Mouse (Mus musculus): ENCODE data around the gene Pdcd7. TPM values are rescaled to one million over a fixed set of nuclear protein-coding genes. Genes with fewer than 3 reads are reported as not detected.

Pdcd7 gene
- total and polyA plus RNA-seq, 2 experiments from 2014 or later, result 11.0 to 16.4 TPM

DNA sequence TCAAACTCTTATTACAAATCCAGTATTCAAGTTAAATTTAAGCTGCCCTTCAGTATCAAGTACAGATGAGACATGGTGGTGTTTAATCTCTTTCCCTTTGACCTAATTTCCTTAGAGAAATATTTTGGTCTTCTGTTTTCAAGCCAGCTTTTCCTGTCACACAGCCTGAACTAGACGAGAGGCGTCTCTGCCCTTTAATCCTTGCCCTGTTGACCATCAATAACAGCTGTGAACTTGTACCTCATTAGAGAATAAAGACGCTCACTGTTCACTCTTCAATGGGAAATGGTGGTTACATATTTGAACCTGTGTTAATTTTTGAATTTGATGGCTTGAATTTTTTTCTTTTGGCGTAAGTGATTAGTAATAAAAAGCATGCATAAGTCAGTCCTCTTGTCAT lies 41.6 kb upstream of the Pdcd7 start:
- H3K27me3 ChIP-seq (ENCODE audit: insufficient read depth, low read length), result no peaks in the 10 kb centered on the region
- DNase-seq (ENCODE audit: low spot score) (no peak), ATAC-seq (ENCODE audit: low FRiP score) (no peak)
- H3K9ac ChIP-seq (replicated peaks; ENCODE audit: low read length, poor library complexity, severe bottlenecking), result no peak overlapping the region
- no peak overlapping the region for H3K27ac ChIP-seq (ENCODE audit: low read depth, low read length)
- H3K4me1 ChIP-seq (ENCODE audit: insufficient read depth, low read length), result no peaks in the 10 kb centered on the region
- H3K36me3 ChIP-seq (ENCODE audit: insufficient read depth, low read length), result peaks cover 38% of the 10 kb centered on the region
- H3K4me3 ChIP-seq (ENCODE audit: low read depth, low read length), result no peak overlapping the region
- no peak for TF ChIP-seq CTCF (IDR thresholded peaks at IDR 0.05)
- 83% methylated on average over 4 of the region's 4 CpGs for WGBS
- no peaks in the 10 kb centered on the region for H3K9me3 ChIP-seq (ENCODE audit: low read length)
- no peak overlapping the region for H3K4me2 ChIP-seq (ENCODE audit: low read depth, low read length, poor library complexity, severe bottlenecking)

DNA sequence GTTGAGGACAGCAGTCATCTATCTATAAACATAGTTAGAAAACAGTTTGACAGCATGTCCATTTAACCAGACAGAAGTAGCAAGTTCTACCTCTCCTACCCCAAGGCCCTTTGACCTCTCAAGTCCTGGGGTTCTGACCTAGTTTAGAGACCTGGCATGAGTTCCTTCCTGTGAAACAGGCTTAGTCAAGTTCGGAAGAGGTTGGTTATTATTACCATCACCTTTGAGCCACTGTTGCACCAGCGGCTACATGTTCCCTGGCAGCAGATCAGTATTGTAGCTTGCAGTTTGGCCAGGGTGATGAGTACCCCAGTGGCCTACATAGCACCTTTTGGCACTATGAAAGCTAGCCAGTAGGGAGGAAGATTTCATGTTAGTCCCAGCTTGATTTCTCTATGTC lies 39.2 kb upstream of the Pdcd7 start:
- DNase-seq (ENCODE audit: low spot score) (no peak), ATAC-seq (ENCODE audit: low FRiP score) (no peak)
- H3K4me1 ChIP-seq (ENCODE audit: insufficient read depth, low read length), result no peaks in the 10 kb centered on the region
- H3K4me2 ChIP-seq (ENCODE audit: low read depth, low read length, poor library complexity, severe bottlenecking), result no peak overlapping the region
- H3K9me3 ChIP-seq (ENCODE audit: low read length), result no peaks in the 10 kb centered on the region
- H3K4me3 ChIP-seq (ENCODE audit: low read depth, low read length), result no peak overlapping the region
- no peak for TF ChIP-seq CTCF (IDR thresholded peaks at IDR 0.05)
- H3K27me3 ChIP-seq (ENCODE audit: insufficient read depth, low read length), result no peaks in the 10 kb centered on the region
- no peak overlapping the region for H3K27ac ChIP-seq (ENCODE audit: low read depth, low read length)
- peaks cover 39% of the 10 kb centered on the region for H3K36me3 ChIP-seq (ENCODE audit: insufficient read depth, low read length)
- WGBS, result 98% methylated on average over 2 of the region's 2 CpGs
- no peak overlapping the region for H3K9ac ChIP-seq (replicated peaks; ENCODE audit: low read length, poor library complexity, severe bottlenecking)

- 81% methylated on average over 1 of the region's 1 CpGs for WGBS
- peaks cover 37% of the 10 kb centered on the region for H3K36me3 ChIP-seq (ENCODE audit: insufficient read depth, low read length)
- H3K27me3 ChIP-seq (ENCODE audit: insufficient read depth, low read length), result no peaks in the 10 kb centered on the region
- no peak overlapping the region for H3K9ac ChIP-seq (replicated peaks; ENCODE audit: low read length, poor library complexity, severe bottlenecking)
- no peak for TF ChIP-seq CTCF (IDR thresholded peaks at IDR 0.05)
- no peak for ATAC-seq (ENCODE audit: low FRiP score)
- no peak overlapping the region for H3K4me3 ChIP-seq (ENCODE audit: low read depth, low read length)
- H3K4me2 ChIP-seq (ENCODE audit: low read depth, low read length, poor library complexity, severe bottlenecking), result no peak overlapping the region
- DNase-seq (ENCODE audit: low spot score), result no peak
- no peaks in the 10 kb centered on the region for H3K9me3 ChIP-seq (ENCODE audit: low read length)
- H3K27ac ChIP-seq (ENCODE audit: low read depth, low read length), result no peak overlapping the region
- H3K4me1 ChIP-seq (ENCODE audit: insufficient read depth, low read length), result no peaks in the 10 kb centered on the region
Observed at GRCm38 (mm10) chr9:65308011-65308410, 37.9 kb upstream of the Pdcd7 start.

GRCm38 (mm10) chr9:65312669-65313357 lies 33.1 kb upstream of the Pdcd7 start:
- no peaks in the 10 kb centered on the region for H3K4me1 ChIP-seq (ENCODE audit: insufficient read depth, low read length)
- H3K4me3 ChIP-seq (ENCODE audit: low read depth, low read length), result no peak overlapping the region
- DNase-seq (ENCODE audit: low spot score), result no peak
- H3K9ac ChIP-seq (replicated peaks; ENCODE audit: low read length, poor library complexity, severe bottlenecking), result no peak overlapping the region
- H3K36me3 ChIP-seq (ENCODE audit: insufficient read depth, low read length), result peaks cover 43% of the 10 kb centered on the region
- H3K9me3 ChIP-seq (ENCODE audit: low read length), result no peaks in the 10 kb centered on the region
- H3K4me2 ChIP-seq (ENCODE audit: low read depth, low read length, poor library complexity, severe bottlenecking), result no peak overlapping the region
- no peak overlapping the region for H3K27ac ChIP-seq (ENCODE audit: low read depth, low read length)
- TF ChIP-seq CTCF (IDR thresholded peaks at IDR 0.05), result no peak
- 97% methylated on average over 4 of the region's 4 CpGs for WGBS
- ATAC-seq (ENCODE audit: low FRiP score), result no peak; the same call in 1 of the 2 replicates
- no peaks in the 10 kb centered on the region for H3K27me3 ChIP-seq (ENCODE audit: insufficient read depth, low read length)

GRCm38 (mm10) chr9:65313846-65314245 lies 32.1 kb upstream of the Pdcd7 start:
- ATAC-seq (ENCODE audit: low FRiP score) (no peak), DNase-seq (ENCODE audit: low spot score) (no peak)
- H3K9ac ChIP-seq (replicated peaks; ENCODE audit: low read length, poor library complexity, severe bottlenecking), result no peak overlapping the region
- WGBS, result 100% methylated on average over 1 of the region's 1 CpGs
- H3K36me3 ChIP-seq (ENCODE audit: insufficient read depth, low read length), result peaks cover 42% of the 10 kb centered on the region
- H3K27ac ChIP-seq (ENCODE audit: low read depth, low read length), result no peak overlapping the region
- no peaks in the 10 kb centered on the region for H3K4me1 ChIP-seq (ENCODE audit: insufficient read depth, low read length)
- no peak overlapping the region for H3K4me2 ChIP-seq (ENCODE audit: low read depth, low read length, poor library complexity, severe bottlenecking)
- H3K9me3 ChIP-seq (ENCODE audit: low read length), result no peaks in the 10 kb centered on the region
- TF ChIP-seq CTCF (IDR thresholded peaks at IDR 0.05), result no peak
- no peak overlapping the region for H3K4me3 ChIP-seq (ENCODE audit: low read depth, low read length)
- no peaks in the 10 kb centered on the region for H3K27me3 ChIP-seq (ENCODE audit: insufficient read depth, low read length)

GRCm38 (mm10) chr9:65322255-65322900 lies 23.5 kb upstream of the Pdcd7 start:
- Histone ChIP-seq H3K4me1 (ENCODE audit: insufficient read depth, low read length) (no peaks in the 10 kb centered on the region), H3K9ac (replicated peaks; ENCODE audit: low read length, poor library complexity, severe bottlenecking) (no peak overlapping the region), H3K4me2 (ENCODE audit: low read depth, low read length, poor library complexity, severe bottlenecking) (no peak overlapping the region), H3K27ac (ENCODE audit: low read depth, low read length) (no peak overlapping the region), H3K27me3 (ENCODE audit: insufficient read depth, low read length) (no peaks in the 10 kb centered on the region), H3K9me3 (ENCODE audit: low read length) (no peaks in the 10 kb centered on the region), H3K4me3 (ENCODE audit: low read depth, low read length) (no peak overlapping the region), H3K36me3 (ENCODE audit: insufficient read depth, low read length) (peaks cover 42% of the 10 kb centered on the region)
- no peak for ATAC-seq (ENCODE audit: low FRiP score)
- 91% methylated on average over 11 of the region's 11 CpGs for WGBS
- no peak for TF ChIP-seq CTCF (IDR thresholded peaks at IDR 0.05)
- DNase-seq (ENCODE audit: low spot score), result no peak

Measured in midbrain, postnatal 0 days (tissue).